Mouse (Mus musculus) intestine, embryonic 16.5 days (tissue): ENCODE data around the gene Ambra1. TPM values are rescaled to one million over a fixed set of nuclear protein-coding genes. Genes with fewer than 3 reads are reported as not detected.

Experiments
- ATAC-seq: fragments of 200-750 bp; cut with Nextera tagmentation; 2 replicates; pipeline ENCODE4 v1.8.0; 2017; ENCODE audit warnings: moderate TSS enrichment, moderate library complexity
- H3K27ac ChIP-seq: fragments of 300-500 bp; sonication (generic); 2 replicates; pipeline ENCODE4 v1.5.1; 2014; ENCODE audit warnings: mild to moderate bottlenecking, low read length
- H3K27me3 ChIP-seq: fragments of 300-500 bp; sonication (generic); replicated peaks from 2 replicates; pipeline ENCODE4 v1.6.1; 2014; ENCODE audit warnings: low read length, control low read depth, mixed read lengths; ENCODE audit not compliant: control insufficient read depth, insufficient read depth
- H3K36me3 ChIP-seq: fragments of 300-500 bp; sonication (generic); 2 replicates; pipeline ENCODE4 v1.6.1; 2014; ENCODE audit warnings: low read length, control low read depth; ENCODE audit not compliant: control insufficient read depth, insufficient read depth
- H3K4me1 ChIP-seq: fragments of 300-500 bp; sonication (generic); 2 replicates; pipeline ENCODE4 v1.6.1; 2014; ENCODE audit warnings: low read length, control low read depth, mixed read lengths; ENCODE audit not compliant: control insufficient read depth, insufficient read depth
- H3K4me2 ChIP-seq: fragments of 300-500 bp; sonication (generic); 2 replicates; pipeline ENCODE4 v1.6.1; 2014; ENCODE audit warnings: low read depth, low read length, control low read depth
- H3K4me3 ChIP-seq: fragments of 300-500 bp; sonication (generic); 2 replicates; pipeline ENCODE4 v1.5.1; 2014; ENCODE audit warnings: mild to moderate bottlenecking, low read length
- H3K9ac ChIP-seq: fragments of 300-500 bp; sonication (generic); 2 replicates; pipeline ENCODE4 v1.6.1; 2014; ENCODE audit warnings: low read depth, low read length
- H3K9me3 ChIP-seq: fragments of 300-500 bp; sonication (generic); 2 replicates; pipeline ENCODE4 v1.6.1; 2016; ENCODE audit warnings: low read length, control low read depth; ENCODE audit not compliant: control insufficient read depth
- WGBS: fragments of 180-500 bp; shearing (Covaris S2); extraction: QIAGEN DNeasy Blood & Tissue Kit; methylation state at CpG from one replicate; pipeline ENCODE4 v1.1.7; 2014; 5-methylcytosine and 5-hydroxymethylcytosine counted together
- polyA plus RNA-seq: library from polyadenylated mRNA; unstranded; fragments of >200 nt; fragmentation: Nextera tagmentation; extraction: Ambion mirVana; gene quantifications from 2 replicates; pipeline ENCODE4 v1.2.1, GENCODE M21; 2015

Ambra1 gene
- polyA plus RNA-seq, 1 experiment from 2014 or later, result 11.8 TPM

- Histone ChIP-seq H3K4me1 (0 out of 2 replicates have a peak, but pooled peaks cover 5% of the 10 kb centered on the region), H3K27me3 (no peaks in the 10 kb centered on the region), H3K9me3 (no peaks in the 10 kb centered on the region), H3K27ac (no peak overlapping the region), H3K36me3 (no peaks in the 10 kb centered on the region), H3K9ac (no peak overlapping the region), H3K4me3 (no peak overlapping the region), H3K4me2 (no peak overlapping the region)
- no peak for ATAC-seq
- WGBS, result 85% methylated on average over 2 of the region's 2 CpGs
These were observed 146.8 kb downstream of the Ambra1 start for GRCm38 (mm10) chr2:91876806-91877140.

GRCm38 (mm10) chr2:91878387-91879180 is 148.7 kb downstream of the Ambra1 start:
- Histone ChIP-seq H3K9ac (no peak overlapping the region), H3K4me1 (0 out of 2 replicates have a peak, but pooled peaks cover 5% of the 10 kb centered on the region), H3K36me3 (no peaks in the 10 kb centered on the region), H3K9me3 (no peaks in the 10 kb centered on the region), H3K27ac (no peak overlapping the region), H3K4me2 (no peak overlapping the region), H3K27me3 (no peaks in the 10 kb centered on the region), H3K4me3 (no peak overlapping the region)
- no peak for ATAC-seq
- WGBS, result 58% methylated on average over 7 of the region's 7 CpGs

- H3K27me3 ChIP-seq, result no peaks in the 10 kb centered on the region
- no peak overlapping the region for H3K4me2 ChIP-seq
- WGBS, result 68% methylated on average over 4 of the region's 4 CpGs
- no peaks in the 10 kb centered on the region for H3K4me1 ChIP-seq
- no peak overlapping the region for H3K27ac ChIP-seq
- no peaks in the 10 kb centered on the region for H3K36me3 ChIP-seq
- no peaks in the 10 kb centered on the region for H3K9me3 ChIP-seq
- H3K4me3 ChIP-seq, result no peak overlapping the region
- ATAC-seq, result no peak
- no peak overlapping the region for H3K9ac ChIP-seq
These were observed 154.0 kb downstream of the Ambra1 start for GRCm38 (mm10) chr2:91883961-91884360.

GRCm38 (mm10) chr2:91884616-91885015 is 154.7 kb downstream of the Ambra1 start:
- Histone ChIP-seq H3K27ac (no peak overlapping the region), H3K9me3 (no peaks in the 10 kb centered on the region), H3K36me3 (no peaks in the 10 kb centered on the region), H3K9ac (no peak overlapping the region), H3K27me3 (no peaks in the 10 kb centered on the region), H3K4me2 (no peak overlapping the region), H3K4me3 (no peak overlapping the region), H3K4me1 (no peaks in the 10 kb centered on the region)
- ATAC-seq, result no peak
- WGBS, result 76% methylated on average over 4 of the region's 4 CpGs

GRCm38 (mm10) chr2:91894716-91895115 is 164.8 kb downstream of the Ambra1 start:
- Histone ChIP-seq H3K4me1 (no peaks in the 10 kb centered on the region; the same call in 1 of the 2 replicates), H3K27ac (no peak overlapping the region), H3K4me2 (no peak overlapping the region), H3K9ac (no peak overlapping the region), H3K36me3 (0 out of 2 replicates have a peak, but pooled peaks cover 2% of the 10 kb centered on the region), H3K9me3 (no peaks in the 10 kb centered on the region), H3K27me3 (no peaks in the 10 kb centered on the region), H3K4me3 (no peak overlapping the region)
- 89% methylated on average over 3 of the region's 3 CpGs for WGBS
- ATAC-seq, result no peak

GRCm38 (mm10) chr2:91895401-91895800 is 165.5 kb downstream of the Ambra1 start:
- H3K36me3 ChIP-seq, result 0 out of 2 replicates have a peak, but pooled peaks cover 2% of the 10 kb centered on the region
- H3K4me2 ChIP-seq, result no peak overlapping the region
- no peaks in the 10 kb centered on the region for H3K9me3 ChIP-seq
- H3K4me1 ChIP-seq, result no peaks in the 10 kb centered on the region; the same call in 1 of the 2 replicates
- ATAC-seq, result no peak
- no peak overlapping the region for H3K27ac ChIP-seq
- H3K27me3 ChIP-seq, result no peaks in the 10 kb centered on the region
- WGBS, result 80% methylated on average over 3 of the region's 3 CpGs
- H3K4me3 ChIP-seq, result no peak overlapping the region
- no peak overlapping the region for H3K9ac ChIP-seq

GRCm38 (mm10) chr2:91897968-91898367 is 168.0 kb downstream of the Ambra1 start:
- Histone ChIP-seq H3K9ac (no peak overlapping the region), H3K27me3 (no peaks in the 10 kb centered on the region), H3K36me3 (no peaks in the 10 kb centered on the region), H3K27ac (no peak overlapping the region), H3K9me3 (no peaks in the 10 kb centered on the region), H3K4me1 (peaks cover 4% of the 10 kb centered on the region), H3K4me2 (no peak overlapping the region), H3K4me3 (no peak overlapping the region)
- ATAC-seq, result peak; percentile 78

- Histone ChIP-seq H3K36me3 (no peaks in the 10 kb centered on the region), H3K27ac (no peak overlapping the region), H3K4me2 (no peak overlapping the region), H3K4me1 (peaks cover 4% of the 10 kb centered on the region), H3K27me3 (no peaks in the 10 kb centered on the region), H3K9ac (no peak overlapping the region), H3K9me3 (no peaks in the 10 kb centered on the region), H3K4me3 (no peak overlapping the region)
- no peak for ATAC-seq
- WGBS, result 87% methylated on average over 3 of the region's 3 CpGs
These were observed 169.2 kb downstream of the Ambra1 start for GRCm38 (mm10) chr2:91899141-91899540.

- H3K4me2 ChIP-seq, result no peak overlapping the region
- no peaks in the 10 kb centered on the region for H3K27me3 ChIP-seq
- H3K36me3 ChIP-seq, result no peaks in the 10 kb centered on the region
- H3K4me3 ChIP-seq, result no peak overlapping the region
- WGBS, result 93% methylated on average over 8 of the region's 8 CpGs
- no peak overlapping the region for H3K9ac ChIP-seq
- no peak for ATAC-seq
- no peak overlapping the region for H3K27ac ChIP-seq
- H3K9me3 ChIP-seq, result no peaks in the 10 kb centered on the region
- peaks cover 4% of the 10 kb centered on the region for H3K4me1 ChIP-seq
These were observed 170.5 kb downstream of the Ambra1 start for GRCm38 (mm10) chr2:91900431-91900830.

GRCm38 (mm10) chr2:91902336-91902735 is 172.4 kb downstream of the Ambra1 start:
- Histone ChIP-seq H3K27me3 (no peaks in the 10 kb centered on the region), H3K9me3 (no peaks in the 10 kb centered on the region), H3K27ac (no peak overlapping the region), H3K4me2 (no peak overlapping the region), H3K4me3 (no peak overlapping the region), H3K36me3 (0 out of 2 replicates have a peak, but pooled peaks cover 5% of the 10 kb centered on the region), H3K9ac (no peak overlapping the region), H3K4me1 (peaks cover 4% of the 10 kb centered on the region)
- 64% methylated on average over 5 of the region's 5 CpGs for whole genome bisulfite sequencing
- no peak for ATAC-seq
